Mouse (Mus musculus) Patski (cell line): Measurements from ENCODE around the gene Camk2g. TPM values are rescaled to one million over a fixed set of nuclear protein-coding genes. Genes with fewer than 3 reads are reported as not detected.

ENCODE experiments used
- ATAC-seq: fragments of 100-300 bp; one replicate; pipeline ENCODE4 v1.8.0; 2021
- CTCF ChIA-PET: fragments of 350-600 bp; sonication (Branson Sonifier 250); formaldehyde crosslinking; loops from one replicate; lab custom pipeline; 2022; ENCODE audit warnings: inconsistent platforms; lab: Charles Lee
- POLR2A ChIA-PET: fragments of 350-600 bp; sonication (Branson Sonifier 250); formaldehyde crosslinking; loops from one replicate; lab custom pipeline; 2022; ENCODE audit warnings: antibody characterized with exemption, inconsistent platforms; lab: Charles Lee
- DNase-seq: peaks from one replicate; pipeline ENCODE4 v3.0.0-alpha.2; 2011; ENCODE audit warnings: low read depth, low spot score
- H3K27me3 ChIP-seq: fragments of 371-371 bp; one replicate; pipeline ENCODE4 v1.5.1; 2021
- CTCF ChIP-seq: fragments of 100-300 bp; IDR thresholded peaks from one replicate; pipeline ENCODE4 v1.5.1; 2021
- in situ Hi-C: fragments of 300-500 bp; cut with MboI; formaldehyde crosslinking; loops from 3 replicates; pipeline ENCODE4 v1.11.1; 2018; ENCODE audit warnings: low pct_unique_long_range_greater_than_20kb, mixed read lengths
- polyA plus RNA-seq: library from polyadenylated mRNA; unstranded; gene quantifications from one replicate; pipeline ENCODE4 v1.2.3, GENCODE M21; 2021

Camk2g gene
- polyA plus RNA-seq, 1 experiment from 2014 or later, result 51.7 TPM

DNA sequence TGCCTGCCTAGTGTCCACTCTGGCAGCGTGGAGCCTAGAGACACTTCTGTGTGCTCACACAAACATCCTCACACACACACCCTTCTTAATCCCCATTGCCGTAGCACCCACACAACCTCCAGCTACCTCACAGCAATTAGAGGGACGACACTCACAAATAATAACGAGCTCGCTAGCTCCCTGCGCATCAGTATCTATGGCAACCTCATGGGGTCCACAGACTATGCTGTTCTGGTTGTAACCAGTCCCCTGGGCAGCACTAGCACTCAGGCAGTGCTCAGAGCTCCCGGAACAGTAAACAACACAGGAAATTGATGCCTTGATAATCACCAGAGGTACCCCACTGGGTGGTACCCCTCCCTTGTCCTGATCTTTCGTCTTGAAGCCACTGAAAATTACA, 2.8 kb upstream of the Camk2g start:
- no peak for DNase-seq
- no peaks in the 10 kb centered on the region for H3K27me3 ChIP-seq
- CTCF ChIA-PET, result interaction anchor here (2.2 to 2.9 kb wide), 2 partner anchors 30 to 31 kb away, joined by 8 to 10 read pairs; no protein-coding TSS in a partner anchor
- POLR2A ChIA-PET, result interaction anchor here (0.9 to 1.3 kb wide), 2 partner anchors 8 to 12 kb away, joined by 3 read pairs; no protein-coding TSS in a partner anchor
- TF ChIP-seq CTCF, result no peak
- in situ Hi-C loops, result loop anchor here (5.0 kb wide), 1 partner anchor 99 kb away; no protein-coding TSS in a partner anchor
- ATAC-seq, result no peak

DNA sequence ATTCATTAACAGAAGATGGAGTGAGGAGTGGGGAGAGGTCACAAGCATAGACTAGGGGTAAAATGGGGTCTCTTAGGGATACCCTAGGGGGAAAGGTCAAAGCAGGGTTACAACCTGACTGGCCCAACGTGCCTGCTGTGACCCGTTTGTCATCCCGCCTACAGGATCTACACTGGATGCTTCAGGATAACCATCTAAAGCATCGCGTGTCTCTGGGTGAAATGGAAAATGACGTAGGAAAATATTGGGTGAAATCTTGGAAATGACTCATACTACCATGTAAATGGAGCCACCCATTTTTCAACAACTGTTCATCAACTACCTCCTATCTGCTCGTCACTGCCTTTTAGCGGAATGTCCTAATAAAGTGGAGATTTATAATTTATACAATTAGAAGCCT, 2.3 kb upstream of the Camk2g start:
- no peak for TF ChIP-seq CTCF
- no peak for DNase-seq
- ChIA-PET POLR2A (interaction anchor here (0.9 to 1.3 kb wide), 3 partner anchors 11 to 63 kb away, joined by 3 to 4 read pairs (median 3); no protein-coding TSS in a partner anchor), CTCF (interaction anchor here (2.2 kb wide), 1 partner anchor 31 kb away, joined by 8 read pairs; no protein-coding TSS in a partner anchor)
- in situ Hi-C loops, result loop anchor here (5.0 kb wide), 1 partner anchor 99 kb away; no protein-coding TSS in a partner anchor
- no peak for ATAC-seq
- H3K27me3 ChIP-seq, result no peaks in the 10 kb centered on the region

DNA sequence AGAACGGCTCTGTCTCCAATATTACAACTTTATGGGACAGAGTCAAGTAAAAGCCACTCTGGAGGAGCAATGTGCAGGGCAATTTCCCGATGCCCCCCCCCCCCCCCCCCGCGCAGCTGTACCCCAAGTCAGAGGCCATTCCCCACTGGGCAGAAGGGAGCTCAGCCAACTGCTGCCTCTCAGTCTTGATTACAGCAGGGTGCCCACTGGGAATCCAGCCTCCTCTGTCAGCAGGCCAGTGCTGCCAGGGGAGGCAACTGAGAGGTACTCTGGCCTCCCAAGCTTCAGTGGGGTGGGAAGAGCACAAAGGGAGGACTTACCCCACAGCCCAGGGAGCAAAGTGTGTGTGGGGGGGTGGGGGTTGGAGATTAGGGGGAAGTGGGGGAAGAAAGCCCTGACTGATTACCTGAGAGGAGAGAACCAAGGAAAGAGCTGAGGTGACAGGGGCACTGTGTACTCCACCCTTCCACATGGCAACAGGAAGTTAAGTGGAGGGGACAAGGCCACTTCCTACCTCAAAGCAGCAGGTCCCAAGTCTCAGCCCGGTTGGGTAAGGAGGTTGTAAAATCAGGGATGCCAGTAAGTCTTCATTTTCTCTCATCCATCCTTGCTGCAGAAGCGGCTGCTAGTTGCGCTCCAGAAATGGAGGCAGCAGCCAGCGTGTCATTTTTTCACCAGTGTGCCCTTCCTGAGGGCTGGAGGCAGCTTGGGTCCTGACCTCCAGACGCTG, 1.7 kb upstream of the Camk2g start:
- no peaks in the 10 kb centered on the region for H3K27me3 ChIP-seq
- ChIA-PET POLR2A (interaction anchor here (1.1 to 2.0 kb wide), 3 partner anchors 31 to 88 kb away, joined by 3 to 7 read pairs (median 4); partner anchors contain the start of gene Zswim8), CTCF (interaction anchor here (1.4 to 2.2 kb wide), 3 partner anchors 30 to 78 kb away, joined by 5 to 8 read pairs (median 5); no protein-coding TSS in a partner anchor)
- in situ Hi-C loops, result loop anchor here (5.0 kb wide), 1 partner anchor 98 kb away; no protein-coding TSS in a partner anchor
- TF ChIP-seq CTCF, result no peak
- DNase-seq (no peak), ATAC-seq (no peak)

DNA sequence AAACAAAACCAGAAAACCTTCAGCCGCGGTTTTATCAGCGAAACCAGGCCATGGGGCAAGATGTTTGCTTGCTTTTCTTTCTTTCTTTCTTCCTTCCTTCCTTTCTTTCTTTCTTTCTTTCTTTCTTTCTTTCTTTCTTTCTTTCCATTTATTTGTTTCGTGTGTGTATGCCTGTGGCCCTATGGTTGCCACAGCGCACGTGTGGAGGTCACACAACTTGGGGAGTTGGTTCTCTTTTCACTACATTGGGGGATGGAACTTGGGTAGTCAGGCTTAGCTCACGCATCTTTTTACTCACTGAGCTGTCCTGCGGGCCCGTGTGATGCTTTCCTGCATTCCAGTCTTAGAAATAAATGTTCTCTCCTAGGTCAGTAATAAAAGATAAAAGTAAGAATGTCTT, 701 bp upstream of the Camk2g start:
- TF ChIP-seq CTCF, result no peak
- in situ Hi-C loops, result no loop called here
- DNase-seq, result no peak
- ChIA-PET CTCF (interaction anchor here (0.9 to 2.2 kb wide), 5 partner anchors 17 to 96 kb away, joined by 3 to 8 read pairs (median 5); no protein-coding TSS in a partner anchor), POLR2A (interaction anchor here (0.6 to 2.0 kb wide), 4 partner anchors 10 to 121 kb away, joined by 3 to 7 read pairs (median 5); partner anchors contain the start of gene Zswim8)
- H3K27me3 ChIP-seq, result no peaks in the 10 kb centered on the region
- no peak for ATAC-seq

DNA sequence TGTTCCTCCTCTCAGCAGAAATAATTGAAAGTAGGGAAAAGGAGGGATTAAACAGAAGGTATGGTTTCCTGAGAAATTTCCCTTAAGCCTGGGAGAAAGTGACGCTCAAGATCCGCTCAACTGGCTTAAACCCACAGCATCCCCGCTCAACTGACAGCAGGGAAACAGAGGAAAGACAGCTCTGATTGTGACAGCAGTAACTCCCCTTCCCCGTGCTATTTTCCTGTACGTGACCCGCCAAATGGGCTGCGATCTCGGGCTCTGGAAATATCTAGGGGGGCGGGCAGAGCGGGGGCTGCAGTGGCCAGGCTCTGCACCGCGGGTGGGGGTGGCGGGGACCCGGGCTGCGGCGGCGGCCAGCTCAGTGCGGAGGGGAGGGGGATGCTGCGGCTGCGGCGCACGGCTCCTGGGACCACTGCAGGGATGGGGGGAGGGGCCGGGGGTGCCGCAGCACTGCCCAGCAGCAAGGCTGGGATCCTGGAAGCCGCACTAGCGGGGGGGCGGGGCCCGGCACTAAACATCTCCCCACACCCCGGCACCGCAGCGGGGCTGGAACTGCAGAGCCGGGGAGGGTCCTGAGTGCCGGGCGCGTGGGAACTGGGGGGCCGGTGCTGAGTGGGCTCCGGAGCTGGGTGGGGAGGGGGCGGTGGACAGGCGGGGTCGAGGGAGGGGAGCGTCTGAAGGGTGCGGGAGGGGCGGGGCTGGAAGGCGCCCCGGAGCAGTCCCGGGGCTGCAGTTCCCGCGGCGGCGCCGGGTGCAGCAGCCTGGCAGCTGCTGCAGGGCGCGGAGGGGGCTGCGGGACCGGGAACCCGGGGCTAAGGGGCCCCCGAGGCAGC, 748 bp downstream of the Camk2g start:
- CTCF ChIA-PET, result interaction anchor here (1.4 kb wide), 1 partner anchor 15 kb away, joined by 3 read pairs; no protein-coding TSS in a partner anchor
- in situ Hi-C loops, result no loop called here
- ATAC-seq, result peak; percentile 3
- H3K27me3 ChIP-seq, result no peaks in the 10 kb centered on the region
- no peak for TF ChIP-seq CTCF
- POLR2A ChIA-PET, result interaction anchor here (0.6 to 2.0 kb wide), 4 partner anchors 8 to 200 kb away, joined by 3 to 8 read pairs (median 6); partner anchors contain the start of gene Zswim8
- no peak for DNase-seq

DNA sequence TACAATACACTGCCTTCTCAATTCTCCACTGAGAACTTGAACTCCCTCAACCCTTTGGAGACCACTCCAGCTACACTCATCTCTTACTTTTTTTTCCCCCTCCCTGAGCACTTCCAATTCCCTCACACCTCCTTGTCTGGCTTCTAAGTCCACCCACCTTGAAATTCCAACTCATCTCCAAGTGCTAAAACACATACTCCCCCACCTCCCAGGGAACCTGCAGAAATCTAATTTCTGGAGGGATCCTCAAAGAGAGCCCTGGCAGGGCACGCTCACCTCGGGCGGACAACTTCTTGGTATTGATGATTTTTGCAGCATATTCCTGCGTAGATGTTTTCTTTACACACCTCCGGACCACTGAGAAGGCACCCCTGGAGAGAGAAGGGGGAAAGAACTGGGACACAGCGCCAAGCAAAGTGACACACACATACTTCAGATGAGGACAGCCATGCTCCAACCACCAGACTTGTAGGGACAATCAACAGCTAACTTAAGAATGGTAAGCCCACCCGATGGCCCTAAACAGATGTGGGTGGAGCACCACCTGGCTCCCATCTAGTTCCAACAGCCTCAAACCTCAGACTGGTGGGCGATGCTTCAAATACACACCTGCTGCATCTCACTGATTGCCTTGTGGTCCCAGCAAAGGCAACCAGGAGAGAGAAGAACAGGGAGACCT, 1.5 kb downstream of the Camk2g start:
- ATAC-seq, result no peak
- ChIA-PET CTCF (no interaction called here), POLR2A (interaction anchor here (0.6 kb wide), 1 partner anchor 201 kb away, joined by 8 read pairs; no protein-coding TSS in a partner anchor)
- in situ Hi-C loops, result no loop called here
- no peak for DNase-seq
- no peaks in the 10 kb centered on the region for H3K27me3 ChIP-seq
- no peak for TF ChIP-seq CTCF

DNA sequence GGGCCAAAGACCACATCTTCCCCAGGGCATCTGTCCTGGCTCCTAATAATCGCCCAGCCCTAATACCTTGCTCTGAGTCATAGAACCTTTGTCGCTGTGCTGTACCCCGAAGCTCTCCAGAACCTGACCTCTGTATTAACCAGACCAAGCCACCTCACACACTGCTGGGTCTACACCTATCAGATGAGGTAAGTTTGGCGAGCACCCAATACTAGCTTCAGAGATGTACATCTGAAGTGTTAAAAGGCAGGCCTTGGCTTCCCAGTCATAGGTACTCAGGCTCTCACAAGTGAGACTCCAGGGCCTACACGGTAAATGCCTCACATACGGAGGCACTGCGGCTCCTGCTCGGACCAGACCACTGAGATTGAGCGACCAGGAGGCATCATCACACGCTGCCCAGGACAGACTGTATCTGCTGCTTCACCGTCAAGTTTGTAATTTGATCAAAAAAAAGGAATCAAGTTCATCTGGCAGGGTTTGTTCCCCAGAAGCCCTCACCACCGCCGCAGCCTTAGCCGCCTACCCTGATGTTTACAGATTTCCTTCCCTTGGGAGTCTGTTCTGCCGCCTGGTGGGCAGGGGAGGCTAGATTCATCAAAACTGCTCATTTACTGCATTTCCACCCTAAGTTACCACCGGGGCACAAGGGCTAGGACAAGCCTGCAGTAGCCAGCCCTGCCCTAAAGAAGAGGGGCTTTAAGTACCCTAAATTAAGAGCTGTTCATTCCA, 2.2 kb downstream of the Camk2g start:
- TF ChIP-seq CTCF, result no peak

DNA sequence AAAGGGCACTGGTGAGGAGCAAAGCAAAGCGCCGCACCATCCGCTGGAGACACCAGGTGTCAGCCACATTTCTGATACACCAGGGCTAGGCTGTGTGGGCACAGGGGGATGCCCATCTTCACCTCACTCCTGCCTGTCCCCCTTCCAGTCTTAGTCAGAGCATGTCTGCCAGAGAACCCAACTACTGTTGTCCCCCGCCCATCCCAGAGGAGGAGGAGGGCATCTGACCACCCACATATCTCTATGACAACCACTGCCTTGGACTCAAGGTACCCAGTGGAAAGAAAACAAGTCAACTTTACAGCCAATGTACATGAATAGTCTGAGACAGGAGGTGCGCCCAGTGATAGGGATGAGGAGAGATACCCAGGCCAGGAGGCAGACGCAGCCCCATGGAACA, 2.9 kb downstream of the Camk2g start:
- DNase-seq (no peak), ATAC-seq (no peak)
- ChIA-PET CTCF (no interaction called here), POLR2A (no interaction called here)
- no peak for TF ChIP-seq CTCF
- no peaks in the 10 kb centered on the region for H3K27me3 ChIP-seq
- in situ Hi-C loops, result no loop called here

More for the DNA sequence above, 2.2 kb downstream of the Camk2g start:
- ATAC-seq (no peak), DNase-seq (no peak)
- in situ Hi-C loops, result no loop called here
- ChIA-PET CTCF (no interaction called here), POLR2A (no interaction called here)
- no peaks in the 10 kb centered on the region for H3K27me3 ChIP-seq

DNA sequence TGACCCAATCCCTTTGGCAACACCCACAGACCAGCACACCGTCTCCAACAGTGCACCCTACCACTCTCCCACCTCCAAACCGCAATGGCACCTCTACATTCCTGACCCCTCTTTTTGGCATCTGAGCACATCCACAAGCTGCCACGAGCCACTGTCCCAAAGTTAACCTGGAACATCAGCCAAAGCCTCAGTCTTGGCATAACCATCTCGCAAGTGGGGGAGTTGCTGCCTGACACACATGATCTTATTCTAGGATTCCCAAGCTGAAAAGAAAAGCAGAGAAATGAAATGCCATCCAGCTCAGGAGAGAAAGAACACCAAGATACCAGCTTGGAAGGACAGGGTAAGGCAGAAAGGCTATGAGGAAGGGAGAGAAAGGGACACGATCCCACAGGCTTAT, 3.4 kb downstream of the Camk2g start:
- in situ Hi-C loops, result no loop called here
- POLR2A ChIA-PET, result no interaction called here
- TF ChIP-seq CTCF, result no peak
- no peaks in the 10 kb centered on the region for H3K27me3 ChIP-seq
- CTCF ChIA-PET, result interaction anchor here (1.4 kb wide), 1 partner anchor 9 kb away, joined by 3 read pairs; no protein-coding TSS in a partner anchor
- ATAC-seq, result no peak
- DNase-seq, result no peak
